Mouse (Mus musculus) midbrain, postnatal 0 days (tissue): ENCODE measurements around the gene Cab39l. TPM values are rescaled to one million over a fixed set of nuclear protein-coding genes. Genes with fewer than 3 reads are reported as not detected.

ENCODE experiments used
- ATAC-seq: fragments of 200-750 bp; cut with Nextera tagmentation; 2 replicates; pipeline ENCODE4 v1.8.0; 2017; ENCODE audit warnings: moderate number of reproducible peaks, mild to moderate bottlenecking, moderate TSS enrichment, moderate library complexity; ENCODE audit not compliant: low FRiP score
- DNase-seq: peaks from one replicate; pipeline ENCODE4 v3.0.0-alpha.2; 2015; ENCODE audit warnings: low spot score
- H3K27ac ChIP-seq: fragments of 300-500 bp; sonication (generic); 2 replicates; pipeline ENCODE4 v1.5.1; 2014; ENCODE audit warnings: low read depth, mild to moderate bottlenecking, low read length, mixed read lengths
- H3K27me3 ChIP-seq: fragments of 300-500 bp; sonication (generic); 2 replicates; pipeline ENCODE4 v1.6.1; 2014; ENCODE audit warnings: low read length, control low read depth, mixed read lengths; ENCODE audit not compliant: insufficient read depth
- H3K36me3 ChIP-seq: fragments of 300-500 bp; sonication (generic); 2 replicates; pipeline ENCODE4 v1.6.1; 2014; ENCODE audit warnings: low read length, control low read depth, mixed read lengths; ENCODE audit not compliant: insufficient read depth
- H3K4me1 ChIP-seq: fragments of 300-500 bp; sonication (generic); 2 replicates; pipeline ENCODE4 v1.6.1; 2014; ENCODE audit warnings: mild to moderate bottlenecking, control low read depth, antibody characterized with exemption, low read length, mixed read lengths; ENCODE audit not compliant: insufficient read depth
- H3K4me2 ChIP-seq: fragments of 300-500 bp; sonication (generic); 2 replicates; pipeline ENCODE4 v1.6.1; 2014; ENCODE audit warnings: low read depth, mild to moderate bottlenecking, low read length, mixed read lengths; ENCODE audit not compliant: poor library complexity, severe bottlenecking
- H3K4me3 ChIP-seq: fragments of 300-500 bp; sonication (generic); 2 replicates; pipeline ENCODE4 v1.5.1; 2014; ENCODE audit warnings: low read depth, mild to moderate bottlenecking, low read length, moderate library complexity
- H3K9ac ChIP-seq: fragments of 300-500 bp; sonication (generic); replicated peaks from 2 replicates; pipeline ENCODE4 v1.6.1; 2014; ENCODE audit warnings: mild to moderate bottlenecking, low read length, moderate library complexity, mixed read lengths; ENCODE audit not compliant: poor library complexity, severe bottlenecking
- H3K9me3 ChIP-seq: fragments of 300-500 bp; sonication (generic); 2 replicates; pipeline ENCODE4 v1.6.1; 2016; ENCODE audit warnings: low read length, control low read depth
- CTCF ChIP-seq: IDR thresholded peaks from 2 replicates; pipeline ENCODE4 v1.5.1; 2016; ENCODE audit warnings: antibody characterized with exemption, mild to moderate bottlenecking
- WGBS: fragments of 180-500 bp; shearing (Covaris S2); extraction: QIAGEN DNeasy Blood & Tissue Kit; methylation state at CpG from one replicate; pipeline ENCODE4 v1.1.7; 2014; 5-methylcytosine and 5-hydroxymethylcytosine counted together
- polyA plus RNA-seq: library from polyadenylated mRNA; unstranded; fragments of >200 nt; fragmentation: Nextera tagmentation; extraction: Ambion mirVana; gene quantifications from 2 replicates; pipeline ENCODE4 v1.2.1, GENCODE M21; 2015
- total RNA-seq: library from RNA; depleted of rRNA; stranded (reverse); fragments of >200 nt; gene quantifications from 2 replicates; pipeline ENCODE4 v1.2.3, GENCODE M21; 2014

Cab39l gene
- total and polyA plus RNA-seq, 2 experiments from 2014 or later: 15.1 to 26.5 TPM

- Histone ChIP-seq H3K9ac (no peak overlapping the region), H3K9me3 (no peaks in the 10 kb centered on the region), H3K4me1 (no peaks in the 10 kb centered on the region), H3K27ac (no peak overlapping the region), H3K4me2 (no peak overlapping the region), H3K4me3 (no peak overlapping the region), H3K36me3 (no peaks in the 10 kb centered on the region), H3K27me3 (no peaks in the 10 kb centered on the region)
- 86% methylated on average over 1 of the region's 1 CpGs for WGBS
- TF ChIP-seq CTCF: no peak
- no peak for ATAC-seq
- no peak for DNase-seq
Observed at GRCm38 (mm10) chr14:59470781-59471180, 30.0 kb downstream of the Cab39l start.

GRCm38 (mm10) chr14:59478699-59479098 is 37.9 kb downstream of the Cab39l start:
- WGBS: 63% methylated on average over 6 of the region's 6 CpGs
- no peak for ATAC-seq

GRCm38 (mm10) chr14:59485247-59485810 is 44.6 kb downstream of the Cab39l start:
- no peaks in the 10 kb centered on the region for H3K27me3 ChIP-seq
- no peak overlapping the region for H3K4me2 ChIP-seq
- no peaks in the 10 kb centered on the region for H3K9me3 ChIP-seq
- no peak overlapping the region for H3K27ac ChIP-seq
- DNase-seq (no peak), ATAC-seq (no peak)
- no peaks in the 10 kb centered on the region for H3K36me3 ChIP-seq
- 93% methylated on average over 4 of the region's 4 CpGs for WGBS
- H3K4me1 ChIP-seq: no peaks in the 10 kb centered on the region
- H3K4me3 ChIP-seq: no peak overlapping the region
- TF ChIP-seq CTCF: no peak
- H3K9ac ChIP-seq: no peak overlapping the region

More at GRCm38 (mm10) chr14:59478699-59479098, 37.9 kb downstream of the Cab39l start:
- H3K9ac ChIP-seq: no peak overlapping the region
- H3K4me3 ChIP-seq: no peak overlapping the region
- H3K4me2 ChIP-seq: no peak overlapping the region
- DNase-seq: peak; percentile 2
- no peaks in the 10 kb centered on the region for H3K27me3 ChIP-seq
- no peak for TF ChIP-seq CTCF
- H3K4me1 ChIP-seq: no peaks in the 10 kb centered on the region
- no peaks in the 10 kb centered on the region for H3K9me3 ChIP-seq
- H3K27ac ChIP-seq: no peak overlapping the region
- H3K36me3 ChIP-seq: no peaks in the 10 kb centered on the region

- Histone ChIP-seq H3K4me3 (no peak overlapping the region), H3K9ac (no peak overlapping the region), H3K9me3 (no peaks in the 10 kb centered on the region), H3K27ac (no peak overlapping the region), H3K27me3 (no peaks in the 10 kb centered on the region), H3K4me2 (no peak overlapping the region), H3K36me3 (no peaks in the 10 kb centered on the region), H3K4me1 (no peaks in the 10 kb centered on the region)
- no peak for TF ChIP-seq CTCF
- WGBS: 88% methylated on average over 4 of the region's 4 CpGs
- ATAC-seq (no peak), DNase-seq (no peak)
Observed at GRCm38 (mm10) chr14:59492376-59492775, 51.6 kb downstream of the Cab39l start.

GRCm38 (mm10) chr14:59497928-59498327 is 57.2 kb downstream of the Cab39l start:
- DNase-seq: no peak
- Histone ChIP-seq H3K4me1 (no peaks in the 10 kb centered on the region), H3K9me3 (no peaks in the 10 kb centered on the region), H3K27ac (no peak overlapping the region), H3K36me3 (no peaks in the 10 kb centered on the region), H3K4me3 (no peak overlapping the region), H3K27me3 (no peaks in the 10 kb centered on the region), H3K4me2 (no peak overlapping the region), H3K9ac (no peak overlapping the region)
- no peak for ATAC-seq
- no peak for TF ChIP-seq CTCF
- 92% methylated on average over 5 of the region's 5 CpGs for WGBS

GRCm38 (mm10) chr14:59504831-59505230 is 64.1 kb downstream of the Cab39l start:
- 95% methylated on average over 8 of the region's 8 CpGs for WGBS
- H3K27me3 ChIP-seq: no peaks in the 10 kb centered on the region
- no peak overlapping the region for H3K4me2 ChIP-seq
- H3K36me3 ChIP-seq: no peaks in the 10 kb centered on the region
- DNase-seq (no peak), ATAC-seq (no peak)
- no peak overlapping the region for H3K4me3 ChIP-seq
- H3K9ac ChIP-seq: no peak overlapping the region
- no peak overlapping the region for H3K27ac ChIP-seq
- no peaks in the 10 kb centered on the region for H3K9me3 ChIP-seq
- no peak for TF ChIP-seq CTCF
- no peaks in the 10 kb centered on the region for H3K4me1 ChIP-seq
